Mouse (Mus musculus) adipocyte (in vitro differentiated cells): ENCODE results near the gene Camta1.
"Not testable (repeated sequence)": the region's sequence is repeated elsewhere in the genome, so short reads cannot be mapped to it uniquely, and the experiment has no call there.

ENCODE experiments used
- DNase-seq: peaks from one replicate; pipeline ENCODE4 v3.0.0-alpha.2; 2016; ENCODE audit warnings: low spot score

Gene Camta1

GRCm38 (mm10) chr4:151057347-151058321 is 804.0 kb downstream of the Camta1 start, which contains the start of gene Vamp3:
Gene Vamp3, minus strand, starts transcription at chr4:151057963.
- peak; percentile 98 for DNase-seq

GRCm38 (mm10) chr4:151051162-151051561 is 810.5 kb downstream of the Camta1 start:
- DNase-seq = no peak

- no peak for DNase-seq
Measured at GRCm38 (mm10) chr4:151046524-151046923, 815.2 kb downstream of the Camta1 start.

- DNase-seq = no peak
Measured at GRCm38 (mm10) chr4:151044944-151045570, 816.6 kb downstream of the Camta1 start.

GRCm38 (mm10) chr4:151044037-151044943 is 817.4 kb downstream of the Camta1 start, which contains the start of gene Per3:
Gene Per3, minus strand, starts transcription at chr4:151044665.
- peak; percentile 96 for DNase-seq

- DNase-seq = peak; percentile 88
Measured at GRCm38 (mm10) chr4:151043281-151043680, 818.4 kb downstream of the Camta1 start.

- no peak for DNase-seq
Measured at GRCm38 (mm10) chr4:151041506-151041905, 820.2 kb downstream of the Camta1 start.

GRCm38 (mm10) chr4:151037800-151038199 is 823.9 kb downstream of the Camta1 start:
- DNase-seq = no peak

- no peak for DNase-seq
Measured at GRCm38 (mm10) chr4:151036521-151036920, 825.2 kb downstream of the Camta1 start.

GRCm38 (mm10) chr4:151027001-151027400 is 834.7 kb downstream of the Camta1 start:
- peak; percentile 14 for DNase-seq

GRCm38 (mm10) chr4:151024152-151024551 is 837.5 kb downstream of the Camta1 start:
- DNase-seq = no peak

- DNase-seq = not testable (repeated sequence)
Measured at GRCm38 (mm10) chr4:151017356-151017755, 844.3 kb downstream of the Camta1 start.

- DNase-seq = no peak
Measured at GRCm38 (mm10) chr4:151015946-151016345, 845.7 kb downstream of the Camta1 start.

GRCm38 (mm10) chr4:151010316-151010715 is 851.4 kb downstream of the Camta1 start:
- DNase-seq = no peak

GRCm38 (mm10) chr4:151006945-151007344 is 854.7 kb downstream of the Camta1 start:
- peak; percentile 10 for DNase-seq

- no peak for DNase-seq
Measured at GRCm38 (mm10) chr4:151005656-151006318, 855.9 kb downstream of the Camta1 start.

GRCm38 (mm10) chr4:151001397-151001796 is 860.3 kb downstream of the Camta1 start:
- no peak for DNase-seq

GRCm38 (mm10) chr4:150998626-150999025 is 863.0 kb downstream of the Camta1 start:
- DNase-seq = no peak

- no peak for DNase-seq
Measured at GRCm38 (mm10) chr4:150996797-150997196, 864.9 kb downstream of the Camta1 start, which contains the start of gene Uts2. Gene Uts2, plus strand, starts transcription at chr4:150997097.

GRCm38 (mm10) chr4:150990148-150990547 is 871.5 kb downstream of the Camta1 start:
- peak; percentile 30 for DNase-seq

GRCm38 (mm10) chr4:150980153-150980552 is 881.5 kb downstream of the Camta1 start:
- DNase-seq = no peak
